Mouse (Mus musculus) intestine, embryonic 16.5 days (tissue): ENCODE results near the gene Opcml. TPM values are rescaled to one million over a fixed set of nuclear protein-coding genes. Genes with fewer than 3 reads are reported as not detected.

Source experiments
- ATAC-seq: fragments of 200-750 bp; cut with Nextera tagmentation; 2 replicates; pipeline ENCODE4 v1.8.0; 2017; ENCODE audit warnings: moderate TSS enrichment, moderate library complexity
- H3K27ac ChIP-seq: fragments of 300-500 bp; sonication (generic); 2 replicates; pipeline ENCODE4 v1.5.1; 2014; ENCODE audit warnings: mild to moderate bottlenecking, low read length
- H3K27me3 ChIP-seq: fragments of 300-500 bp; sonication (generic); replicated peaks from 2 replicates; pipeline ENCODE4 v1.6.1; 2014; ENCODE audit warnings: low read length, control low read depth, mixed read lengths; ENCODE audit not compliant: control insufficient read depth, insufficient read depth
- H3K36me3 ChIP-seq: fragments of 300-500 bp; sonication (generic); 2 replicates; pipeline ENCODE4 v1.6.1; 2014; ENCODE audit warnings: low read length, control low read depth; ENCODE audit not compliant: control insufficient read depth, insufficient read depth
- H3K4me1 ChIP-seq: fragments of 300-500 bp; sonication (generic); 2 replicates; pipeline ENCODE4 v1.6.1; 2014; ENCODE audit warnings: low read length, control low read depth, mixed read lengths; ENCODE audit not compliant: control insufficient read depth, insufficient read depth
- H3K4me2 ChIP-seq: fragments of 300-500 bp; sonication (generic); 2 replicates; pipeline ENCODE4 v1.6.1; 2014; ENCODE audit warnings: low read depth, low read length, control low read depth
- H3K4me3 ChIP-seq: fragments of 300-500 bp; sonication (generic); 2 replicates; pipeline ENCODE4 v1.5.1; 2014; ENCODE audit warnings: mild to moderate bottlenecking, low read length
- H3K9ac ChIP-seq: fragments of 300-500 bp; sonication (generic); 2 replicates; pipeline ENCODE4 v1.6.1; 2014; ENCODE audit warnings: low read depth, low read length
- H3K9me3 ChIP-seq: fragments of 300-500 bp; sonication (generic); 2 replicates; pipeline ENCODE4 v1.6.1; 2016; ENCODE audit warnings: low read length, control low read depth; ENCODE audit not compliant: control insufficient read depth
- WGBS: fragments of 180-500 bp; shearing (Covaris S2); extraction: QIAGEN DNeasy Blood & Tissue Kit; methylation state at CpG from one replicate; pipeline ENCODE4 v1.1.7; 2014; 5-methylcytosine and 5-hydroxymethylcytosine counted together
- polyA plus RNA-seq: library from polyadenylated mRNA; unstranded; fragments of >200 nt; fragmentation: Nextera tagmentation; extraction: Ambion mirVana; gene quantifications from 2 replicates; pipeline ENCODE4 v1.2.1, GENCODE M21; 2015

Opcml gene
- polyA plus RNA-seq, 1 experiment from 2014 or later = 3.1 TPM

DNA sequence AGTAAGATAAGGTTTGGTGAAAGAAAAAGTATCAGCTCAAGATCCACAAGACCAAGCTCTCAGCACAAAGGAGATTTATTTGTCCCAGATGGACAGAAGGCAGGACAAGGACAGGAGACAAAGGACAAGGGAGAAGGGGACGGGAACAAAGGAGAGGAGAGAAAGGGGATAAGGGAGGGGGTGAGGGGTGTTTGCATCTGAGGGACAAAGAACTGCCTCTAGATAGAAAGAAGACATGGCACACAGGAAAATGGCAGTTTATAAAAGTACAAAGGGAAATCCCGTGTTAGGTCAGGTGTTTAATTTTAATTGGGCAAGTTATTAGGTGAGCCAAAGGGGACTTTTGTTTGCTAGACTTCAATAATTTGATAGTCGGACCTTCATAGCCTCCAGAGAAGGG, 801.6 kb downstream of the Opcml start:
- no peaks in the 10 kb centered on the region for H3K4me1 ChIP-seq
- no peak overlapping the region for H3K4me3 ChIP-seq
- no peak overlapping the region for H3K4me2 ChIP-seq
- H3K27me3 ChIP-seq = no peaks in the 10 kb centered on the region
- no peak for ATAC-seq
- no peaks in the 10 kb centered on the region for H3K9me3 ChIP-seq
- H3K36me3 ChIP-seq = no peaks in the 10 kb centered on the region
- H3K27ac ChIP-seq = no peak overlapping the region
- H3K9ac ChIP-seq = no peak overlapping the region
- 48% methylated on average over 3 of the region's 3 CpGs for WGBS

DNA sequence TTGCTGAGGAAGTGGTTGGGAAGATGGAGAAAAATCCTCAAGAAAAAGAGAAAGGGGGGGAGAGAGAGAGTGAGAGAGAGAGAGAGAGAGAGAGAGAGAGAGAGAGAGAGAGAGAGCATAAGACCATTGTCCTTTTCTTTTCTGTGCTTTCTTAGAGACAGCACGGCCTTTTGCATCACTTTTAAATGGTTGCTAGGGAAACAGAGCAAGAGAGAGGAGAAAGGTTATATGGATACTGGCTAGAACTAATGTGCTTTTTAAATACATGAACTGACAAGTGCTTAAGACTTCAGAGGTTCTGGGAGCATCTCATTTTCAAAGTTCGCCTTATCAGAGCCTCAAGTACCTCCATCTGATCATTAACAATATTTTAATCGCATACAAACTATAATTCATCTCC, 804.5 kb downstream of the Opcml start:
- no peak overlapping the region for H3K27ac ChIP-seq
- 90% methylated on average over 3 of the region's 3 CpGs for WGBS
- no peaks in the 10 kb centered on the region for H3K36me3 ChIP-seq
- H3K4me2 ChIP-seq = no peak overlapping the region
- H3K4me3 ChIP-seq = no peak overlapping the region
- ATAC-seq = no peak
- H3K9me3 ChIP-seq = no peaks in the 10 kb centered on the region
- no peaks in the 10 kb centered on the region for H3K4me1 ChIP-seq
- H3K9ac ChIP-seq = no peak overlapping the region
- H3K27me3 ChIP-seq = no peaks in the 10 kb centered on the region

DNA sequence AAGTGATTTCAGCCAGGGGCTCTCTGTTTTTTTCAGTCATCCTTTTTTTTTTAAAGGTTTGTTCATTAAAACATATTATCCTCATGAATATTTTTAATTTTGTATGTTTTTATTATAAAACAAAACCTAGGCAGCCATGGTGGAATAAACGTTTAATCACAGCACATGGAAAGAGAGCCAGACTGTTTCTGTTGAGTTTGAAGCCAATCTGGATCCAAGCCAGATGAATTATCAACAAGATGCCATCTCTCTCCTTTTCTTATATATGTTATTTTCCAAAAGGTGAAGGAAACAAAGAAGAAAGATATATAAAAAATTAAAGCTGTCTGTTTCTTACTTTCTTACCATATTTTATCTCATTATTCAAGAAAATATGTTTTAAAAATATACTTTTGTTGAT, 815.0 kb downstream of the Opcml start:
- H3K4me3 ChIP-seq = no peak overlapping the region
- H3K4me2 ChIP-seq = no peak overlapping the region
- H3K27me3 ChIP-seq = no peaks in the 10 kb centered on the region
- no peaks in the 10 kb centered on the region for H3K4me1 ChIP-seq
- no peak for ATAC-seq
- no peak overlapping the region for H3K9ac ChIP-seq
- no peaks in the 10 kb centered on the region for H3K36me3 ChIP-seq
- 61% methylated on average over 1 of the region's 1 CpGs for WGBS
- no peaks in the 10 kb centered on the region for H3K9me3 ChIP-seq
- H3K27ac ChIP-seq = no peak overlapping the region

DNA sequence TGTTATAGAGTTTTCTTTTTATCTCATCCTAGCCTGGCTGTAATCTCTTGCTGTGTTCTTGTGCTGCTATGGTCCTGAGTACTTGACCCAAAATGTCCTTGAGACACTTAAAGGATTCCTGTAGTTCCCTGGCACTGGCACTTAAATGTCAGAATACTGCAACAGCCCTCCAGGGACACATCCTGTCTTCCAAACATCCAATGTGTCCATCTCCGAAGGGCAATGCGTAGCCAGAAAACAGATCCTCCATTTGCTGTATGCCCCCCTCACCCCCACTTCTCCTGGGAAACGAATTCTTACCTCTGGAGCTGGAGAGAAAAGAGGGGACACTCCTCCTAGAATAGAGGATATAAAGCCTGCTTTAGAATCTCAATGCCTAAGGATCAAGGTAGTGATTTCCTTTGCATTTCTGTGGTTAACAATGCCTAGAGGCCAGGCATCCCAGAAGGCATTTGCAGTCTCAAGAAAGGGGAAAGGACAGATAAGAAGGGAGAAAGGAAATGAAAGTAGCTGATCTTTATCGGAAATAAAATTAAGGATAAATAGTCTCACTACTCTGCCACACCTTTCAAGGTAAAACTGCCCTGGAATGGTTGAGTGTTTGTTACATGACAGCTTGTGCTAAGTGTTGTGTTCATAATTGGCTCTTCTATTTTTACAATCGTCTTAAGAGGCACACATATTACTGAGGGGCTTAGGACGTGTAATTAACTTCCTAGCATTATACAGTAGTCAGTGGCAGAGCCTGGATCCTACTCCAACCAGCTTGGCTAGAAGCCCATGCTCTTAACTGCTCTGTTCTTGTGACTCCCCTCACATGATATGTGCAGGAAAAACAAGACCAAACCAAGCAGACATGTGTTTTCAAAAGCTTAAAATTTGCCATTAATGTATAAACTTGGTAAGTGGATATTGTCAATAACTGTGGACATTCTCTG, 823.4 kb downstream of the Opcml start:
- Histone ChIP-seq H3K4me3 (no peak overlapping the region), H3K9ac (no peak overlapping the region), H3K9me3 (no peaks in the 10 kb centered on the region), H3K27ac (no peak overlapping the region), H3K27me3 (no peaks in the 10 kb centered on the region), H3K4me2 (no peak overlapping the region), H3K36me3 (no peaks in the 10 kb centered on the region), H3K4me1 (no peaks in the 10 kb centered on the region)
- ATAC-seq = no peak
- WGBS = 48% methylated on average over 6 of the region's 6 CpGs

DNA sequence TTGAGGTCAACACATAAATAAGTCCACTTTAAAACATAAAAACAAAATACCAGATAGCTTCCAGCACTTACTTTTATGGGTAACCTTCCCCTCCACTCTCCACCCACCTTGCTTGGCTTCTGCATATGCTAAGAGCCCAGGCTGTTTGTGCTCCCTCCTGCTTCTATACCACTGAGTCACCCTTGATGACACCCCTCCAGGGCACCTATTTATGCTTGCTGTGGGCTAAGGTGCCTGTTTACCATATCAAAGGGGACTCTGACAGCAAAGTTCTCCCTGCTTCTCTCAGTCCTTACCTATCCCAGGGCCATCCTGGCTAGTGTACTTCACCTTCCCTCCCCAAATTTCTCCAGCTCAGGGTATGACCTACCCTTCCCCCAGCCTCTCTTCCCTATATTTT, 824.9 kb downstream of the Opcml start:
- no peak for ATAC-seq
- Histone ChIP-seq H3K4me3 (no peak overlapping the region), H3K27ac (no peak overlapping the region)

DNA sequence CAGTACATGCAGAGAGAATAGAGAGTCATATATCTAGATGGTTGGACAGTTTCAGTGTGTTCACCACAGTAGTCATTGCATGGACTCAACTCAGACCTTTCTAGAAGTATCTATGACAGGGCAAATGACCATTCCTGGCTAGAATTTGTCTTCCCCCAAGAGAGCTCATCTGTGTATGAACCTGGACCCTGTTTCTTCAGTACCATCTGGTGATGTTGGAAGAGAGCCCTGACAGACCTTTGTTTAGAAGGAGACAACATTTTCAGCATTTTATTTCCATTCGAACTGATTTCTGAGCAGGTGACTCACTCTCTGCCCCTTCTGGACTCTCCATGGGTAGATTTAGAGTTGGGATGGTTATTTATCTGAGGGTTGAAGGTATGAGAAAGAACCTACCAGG, 827.1 kb downstream of the Opcml start:
- Histone ChIP-seq H3K27me3 (no peaks in the 10 kb centered on the region), H3K27ac (no peak overlapping the region), H3K9me3 (no peaks in the 10 kb centered on the region), H3K36me3 (no peaks in the 10 kb centered on the region), H3K4me2 (no peak overlapping the region), H3K4me3 (no peak overlapping the region), H3K4me1 (no peaks in the 10 kb centered on the region), H3K9ac (no peak overlapping the region)
- WGBS = 78% methylated on average over 1 of the region's 1 CpGs
- ATAC-seq = no peak

More for the DNA sequence above, 824.9 kb downstream of the Opcml start:
- no peak overlapping the region for H3K9ac ChIP-seq
- no peaks in the 10 kb centered on the region for H3K36me3 ChIP-seq
- no peaks in the 10 kb centered on the region for H3K9me3 ChIP-seq
- no peaks in the 10 kb centered on the region for H3K27me3 ChIP-seq
- no peaks in the 10 kb centered on the region for H3K4me1 ChIP-seq
- H3K4me2 ChIP-seq = no peak overlapping the region

DNA sequence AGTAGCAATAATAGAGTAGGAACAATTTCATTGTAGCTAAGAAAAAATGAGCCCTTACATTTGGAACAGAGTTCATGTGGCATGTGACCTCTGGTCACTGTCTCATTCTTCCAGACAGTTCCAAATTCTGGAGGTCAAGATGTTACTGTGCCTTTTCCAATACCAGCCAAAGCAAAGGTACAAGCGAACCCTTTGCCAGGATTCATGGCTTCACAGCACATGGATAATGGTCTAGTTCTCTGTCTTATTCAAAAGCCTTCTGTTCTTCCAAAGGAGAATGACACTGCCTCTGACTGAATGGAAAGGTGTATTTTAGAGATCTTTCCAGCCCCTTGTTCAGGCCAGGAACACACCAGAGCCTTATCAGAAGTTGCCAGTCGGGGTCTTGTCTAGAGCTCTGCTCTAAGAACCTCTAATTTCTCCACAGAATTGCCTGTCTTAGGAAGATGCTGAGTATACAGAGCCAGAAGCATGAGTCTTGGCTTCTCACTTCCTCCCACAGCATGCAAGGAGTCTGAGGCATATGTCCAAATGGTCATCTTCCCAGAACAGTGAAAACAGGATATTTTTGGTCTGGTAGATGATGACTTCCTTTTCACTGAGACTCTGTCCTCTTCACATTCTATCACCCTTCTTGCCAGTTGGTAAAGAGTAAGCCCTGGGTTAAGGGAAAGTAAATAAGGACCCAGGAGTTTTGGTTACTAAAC, 827.8 kb downstream of the Opcml start:
- Histone ChIP-seq H3K4me2 (no peak overlapping the region), H3K9me3 (no peaks in the 10 kb centered on the region), H3K27ac (no peak overlapping the region), H3K36me3 (no peaks in the 10 kb centered on the region), H3K9ac (no peak overlapping the region), H3K4me3 (no peak overlapping the region), H3K4me1 (no peaks in the 10 kb centered on the region), H3K27me3 (no peaks in the 10 kb centered on the region)
- WGBS = 74% methylated on average over 2 of the region's 2 CpGs
- no peak for ATAC-seq

DNA sequence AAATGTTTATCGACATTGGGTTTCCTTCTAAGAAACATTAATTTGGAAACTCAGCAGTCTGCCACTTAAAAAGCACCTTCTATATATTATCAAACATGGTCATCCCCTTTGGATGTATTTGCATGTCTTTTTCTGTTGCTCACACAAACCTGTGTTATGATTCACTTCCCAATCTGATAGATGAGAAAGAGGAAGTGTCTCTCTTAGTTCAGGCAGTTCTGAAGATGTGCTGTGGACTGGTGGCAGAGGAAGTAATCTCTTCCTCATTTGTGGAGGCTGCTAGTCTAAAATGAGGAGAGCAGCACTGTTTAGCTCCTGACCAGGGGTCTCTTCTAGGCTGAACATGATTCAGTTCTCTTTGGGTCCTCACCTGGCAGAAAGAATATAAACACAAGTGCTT, 831.4 kb downstream of the Opcml start:
- H3K9ac ChIP-seq = no peak overlapping the region
- no peaks in the 10 kb centered on the region for H3K4me1 ChIP-seq
- WGBS = 89% methylated on average over 1 of the region's 1 CpGs
- no peaks in the 10 kb centered on the region for H3K9me3 ChIP-seq
- no peak for ATAC-seq
- H3K27ac ChIP-seq = no peak overlapping the region
- H3K36me3 ChIP-seq = no peaks in the 10 kb centered on the region
- no peak overlapping the region for H3K4me3 ChIP-seq
- no peaks in the 10 kb centered on the region for H3K27me3 ChIP-seq
- no peak overlapping the region for H3K4me2 ChIP-seq

DNA sequence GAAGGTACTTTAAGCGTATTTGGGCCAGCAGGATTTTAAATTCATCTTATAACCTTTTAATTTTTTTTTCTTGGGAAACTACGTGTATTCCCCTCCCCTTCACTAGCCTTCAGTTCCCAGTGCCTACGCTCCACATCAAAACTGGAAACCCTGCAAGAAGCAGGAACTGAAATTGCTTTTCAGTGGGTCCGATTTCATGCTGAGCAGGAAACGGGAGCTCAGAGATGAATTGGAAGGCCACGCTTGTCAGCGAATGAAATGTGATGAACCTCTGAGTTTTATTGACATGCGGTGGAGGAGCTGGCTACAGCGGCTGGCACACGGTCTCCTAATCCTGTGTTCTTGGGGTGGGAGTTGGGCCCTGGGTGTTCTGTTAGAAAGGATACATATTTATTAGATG, 834.3 kb downstream of the Opcml start:
- WGBS = 64% methylated on average over 10 of the region's 10 CpGs
- ATAC-seq = no peak

More for the DNA sequence above, 834.3 kb downstream of the Opcml start:
- no peaks in the 10 kb centered on the region for H3K27me3 ChIP-seq
- H3K4me1 ChIP-seq = no peaks in the 10 kb centered on the region
- H3K4me3 ChIP-seq = no peak overlapping the region
- H3K27ac ChIP-seq = no peak overlapping the region
- H3K4me2 ChIP-seq = no peak overlapping the region
- H3K36me3 ChIP-seq = no peaks in the 10 kb centered on the region
- H3K9me3 ChIP-seq = no peaks in the 10 kb centered on the region
- H3K9ac ChIP-seq = no peak overlapping the region
